ENCODE assay signal across 7 mouse cellular contexts in the genomic region with DNA sequence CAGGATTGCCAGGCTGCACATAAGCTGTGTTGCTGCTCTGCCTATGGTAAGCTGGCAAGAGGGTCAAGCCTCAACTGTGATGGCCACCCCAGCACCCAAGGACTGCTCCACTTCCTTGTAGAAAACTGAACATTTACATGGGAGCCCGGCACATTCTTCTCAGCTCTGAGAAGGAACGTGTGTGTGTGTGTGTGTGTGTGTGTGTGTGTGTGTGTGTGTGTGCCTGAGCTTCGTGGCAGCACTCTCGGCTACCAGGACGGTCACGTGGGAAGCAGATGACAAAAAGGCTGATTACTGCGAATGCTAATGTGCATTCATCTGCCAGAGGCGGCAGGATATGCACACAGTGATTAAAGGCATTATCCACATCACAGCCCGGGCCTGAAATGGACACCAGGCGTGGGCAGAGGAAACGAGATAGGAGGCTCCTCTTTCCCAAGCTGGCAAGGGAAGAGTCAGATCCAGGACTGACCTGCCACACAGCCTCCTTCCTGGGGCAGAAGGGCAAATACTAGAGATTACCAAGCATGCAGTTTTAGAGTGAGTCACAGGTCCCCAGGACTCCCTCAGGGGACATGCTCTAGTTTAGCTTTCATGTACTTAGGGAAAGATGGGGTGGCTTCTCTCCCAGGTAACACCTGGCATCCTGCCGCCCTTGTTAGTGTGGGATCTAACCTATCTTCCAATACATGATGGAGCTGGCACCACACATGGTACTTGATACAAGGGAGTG.
DNase-seq lines count a peak whose midpoint lies in the region; ATAC-seq and TF ChIP-seq lines count a peak whose summit lies in the region.

No protein-coding gene starts in this region.

- H3K9me3 ChIP-seq in forebrain, embryonic 14.5 days (replicated peaks; ENCODE audit: control insufficient read depth, low read length) = no peaks in the 10 kb centered on the region
- H3K9me3 ChIP-seq in hindbrain, embryonic 15.5 days = no peaks in the 10 kb centered on the region
- H3K9me3 ChIP-seq in neural tube, embryonic 15.5 days (replicated peaks) = no peaks in the 10 kb centered on the region

- TF ChIP-seq CTCF in thymus, adult 2 months (IDR thresholded peaks at IDR 0.05; ENCODE audit: borderline replicate concordance, control insufficient read depth, extremely low read depth, insufficient read depth, low read length, poor library complexity) = no peak

- H3K36me3 ChIP-seq in forebrain, embryonic 14.5 days (ENCODE audit: control insufficient read depth, insufficient read depth, low read length) = no peaks in the 10 kb centered on the region
- no peaks in the 10 kb centered on the region for H3K36me3 ChIP-seq in hindbrain, embryonic 15.5 days
- no peaks in the 10 kb centered on the region for H3K36me3 ChIP-seq in neural tube, embryonic 15.5 days
- H3K36me3 ChIP-seq in thymus, adult 2 months (ENCODE audit: control insufficient read depth, insufficient read depth, low read length) = no peaks in the 10 kb centered on the region

- WGBS in forebrain, embryonic 14.5 days = 10% methylated on average over 12 of the region's 12 CpGs
- 19% methylated on average over 12 of the region's 12 CpGs for WGBS in hindbrain, embryonic 15.5 days
- 27% methylated on average over 12 of the region's 12 CpGs for WGBS in neural tube, embryonic 15.5 days
- WGBS in thymus, adult 2 months = 83% methylated on average over 12 of the region's 12 CpGs

- no peaks in the 10 kb centered on the region for H3K27me3 ChIP-seq in forebrain, embryonic 14.5 days (replicated peaks; ENCODE audit: control insufficient read depth, insufficient read depth, low read length)
- H3K27me3 ChIP-seq in hindbrain, embryonic 15.5 days = no peaks in the 10 kb centered on the region
- no peaks in the 10 kb centered on the region for H3K27me3 ChIP-seq in neural tube, embryonic 15.5 days (replicated peaks)
- H3K27me3 ChIP-seq in thymus, adult 2 months (ENCODE audit: control insufficient read depth, insufficient read depth, low read length) = no peaks in the 10 kb centered on the region

- H3K4me3 ChIP-seq in forebrain, embryonic 14.5 days (ENCODE audit: low read depth, low read length) = no peak overlapping the region
- no peak overlapping the region for H3K4me3 ChIP-seq in hindbrain, embryonic 15.5 days
- no peak overlapping the region for H3K4me3 ChIP-seq in neural tube, embryonic 15.5 days (replicated peaks)
- no peak overlapping the region for H3K4me3 ChIP-seq in thymus, adult 2 months (ENCODE audit: control insufficient read depth, insufficient read depth, low read length)

- ATAC-seq in forebrain, embryonic 14.5 days = peak; percentile 92
- ATAC-seq in hindbrain, embryonic 15.5 days (ENCODE audit: low FRiP score, low read depth) = peak; percentile 82
- ATAC-seq in neural tube, embryonic 15.5 days (ENCODE audit: low FRiP score) = peak; percentile 80
- no peak for ATAC-seq in granulocyte monocyte progenitor cell, adult 5-6 weeks (replicated peaks; ENCODE audit: poor library complexity, severe bottlenecking)

- H3K4me2 ChIP-seq in forebrain, embryonic 14.5 days (ENCODE audit: low read length) = peak overlapping the region; percentile 10
- H3K4me2 ChIP-seq in hindbrain, embryonic 15.5 days = peak overlapping the region; percentile 21; the same call in 1 of the 2 replicates
- H3K4me2 ChIP-seq in neural tube, embryonic 15.5 days = 0 out of 2 replicates have a peak overlapping the region, but pooled peaks have one; percentile 16

- TF ChIP-seq POLR2A in thymus, adult 2 months (IDR thresholded peaks at IDR 0.05; ENCODE audit: control insufficient read depth, extremely low read depth, insufficient read depth, low read length, poor library complexity) = no peak

- peak overlapping the region; percentile 55 for H3K27ac ChIP-seq in forebrain, embryonic 14.5 days (ENCODE audit: low read depth, low read length)
- peak overlapping the region; percentile 56 for H3K27ac ChIP-seq in hindbrain, embryonic 15.5 days (replicated peaks)
- peak overlapping the region; percentile 42 for H3K27ac ChIP-seq in neural tube, embryonic 15.5 days (replicated peaks)
- H3K27ac ChIP-seq in thymus, adult 2 months (ENCODE audit: control insufficient read depth, insufficient read depth, low read length) = no peak overlapping the region

- H3K4me1 ChIP-seq in forebrain, embryonic 14.5 days (ENCODE audit: control insufficient read depth, insufficient read depth, low read length) = peaks cover 17% of the 10 kb centered on the region
- H3K4me1 ChIP-seq in hindbrain, embryonic 15.5 days (replicated peaks) = peaks cover 23% of the 10 kb centered on the region
- H3K4me1 ChIP-seq in neural tube, embryonic 15.5 days = peaks cover 12% of the 10 kb centered on the region
- H3K4me1 ChIP-seq in thymus, adult 2 months (replicated peaks; ENCODE audit: control insufficient read depth, insufficient read depth, low read length) = no peaks in the 10 kb centered on the region

- DNase-seq in brain, adult 2 months (ENCODE audit: low read depth, low spot score) = peak; percentile 89
- peak; percentile 93 for DNase-seq in forebrain, embryonic 14.5 days (ENCODE audit: low spot score)
- peak; percentile 56 for DNase-seq in left cerebral cortex, adult 11 months (ENCODE audit: low spot score)
- DNase-seq in thymus, adult 2 months = no peak

- H3K9ac ChIP-seq in forebrain, embryonic 14.5 days (ENCODE audit: low read length) = peak overlapping the region; percentile 35
- H3K9ac ChIP-seq in hindbrain, embryonic 15.5 days = no peak overlapping the region
- no peak overlapping the region for H3K9ac ChIP-seq in neural tube, embryonic 15.5 days (replicated peaks)
